Mouse (Mus musculus) brain, adult 10 weeks (tissue): ENCODE data around the gene Pax9. TPM values are rescaled to one million over a fixed set of nuclear protein-coding genes. Genes with fewer than 3 reads are reported as not detected.

Experiments used
- polyA plus RNA-seq: library from polyadenylated mRNA; stranded (reverse); fragments of 350-450 nt; fragmentation: Illumina TruSeq; extraction: RNeasy Lipid Tissue Mini Kit (QIAGEN cat#74804); gene quantifications from one replicate; pipeline ENCODE4 v1.2.3, GENCODE M21; 2015; ENCODE audit warnings: low read depth, low replicate concordance

Gene Pax9
- polyA plus RNA-seq = not detected

DNA sequence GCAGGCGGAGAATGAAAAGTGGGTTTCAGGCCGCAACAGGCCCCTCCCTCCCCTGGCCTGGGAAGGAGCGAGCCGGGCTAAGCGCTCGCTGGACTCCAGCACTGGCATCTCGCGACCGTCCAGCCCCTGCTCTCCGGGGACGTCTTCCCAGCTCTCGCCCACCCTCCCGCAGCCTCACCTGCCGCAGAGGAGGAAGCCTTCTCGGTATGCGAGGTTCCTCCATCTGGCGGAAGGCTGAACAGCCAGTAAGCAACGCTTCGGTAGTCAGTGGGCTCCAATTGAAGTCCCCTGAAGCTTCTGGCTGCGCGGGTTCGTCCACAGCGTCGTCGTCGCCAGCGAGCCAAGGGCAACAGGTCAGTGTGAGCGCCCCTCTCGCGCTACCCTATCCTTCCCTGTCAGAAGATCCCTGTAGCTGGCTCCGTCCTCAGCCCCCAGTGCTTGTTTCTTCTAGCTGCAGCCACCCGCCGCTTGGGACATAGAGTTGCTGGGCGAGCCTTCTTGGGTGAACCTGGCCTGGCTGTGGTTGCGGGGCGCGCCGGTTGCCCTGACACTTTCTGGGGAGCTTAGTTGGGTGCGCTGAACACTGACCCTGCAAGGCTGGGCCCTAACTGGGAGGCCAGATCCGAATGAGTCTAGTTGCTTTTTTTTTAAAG lies at the start of gene Pax9:
Pax9 (plus strand) TSS at position 341 of the 653 bp plus-strand sequence.

Other genes starting within 250 kb of the Pax9 start
- gene Nkx2-1, start 154.9 kb upstream of the Pax9 start, polyA plus RNA-seq = 0.65 TPM
- gene Nkx2-9, start 78.5 kb upstream of the Pax9 start, polyA plus RNA-seq = 1.2 TPM